Mouse (Mus musculus) megakaryocyte, embryonic 14.5 days (primary cell): ENCODE measurements at regions not wholly inside any gene's neighbourhood (a gene's known extent, or its start where the extent isn't known, plus 50 kb on each side); places are given as distances from the start of the nearest gene placed in this dataset.

Experiments
- FLI1 ChIP-seq: IDR thresholded peaks from 2 replicates; pipeline ENCODE4 v1.6.1; 2012; ENCODE audit warnings: low read length, inconsistent platforms, mixed read lengths
- GATA1 ChIP-seq: IDR thresholded peaks from 3 replicates; pipeline ENCODE4 v1.6.1; 2012; ENCODE audit warnings: mixed read lengths, low read length, inconsistent platforms, borderline replicate concordance

GRCm38 (mm10) chr13:110545454-110545853, 150.6 kb downstream of the Plk2 start:
- TF ChIP-seq GATA1: no peak
- TF ChIP-seq FLI1: no peak
